Mouse (Mus musculus) bone marrow, adult 2 months (tissue): ENCODE data around the gene Tsc22d4. TPM values are rescaled to one million over a fixed set of nuclear protein-coding genes. Genes with fewer than 3 reads are reported as not detected.

Experiments
- H3K27ac ChIP-seq: fragments of 200-500 bp; 2 replicates; pipeline ENCODE4 v1.5.1; 2012; ENCODE audit warnings: low read depth, mild to moderate bottlenecking, control low read depth, inconsistent platforms, low read length; ENCODE audit not compliant: control insufficient read depth, poor library complexity, insufficient read depth
- H3K4me1 ChIP-seq: fragments of 200-500 bp; 2 replicates; pipeline ENCODE4 v1.6.1; 2011; ENCODE audit warnings: low read length; ENCODE audit not compliant: control insufficient read depth, insufficient read depth
- H3K4me3 ChIP-seq: fragments of 200-500 bp; replicated peaks from 2 replicates; pipeline ENCODE3; 2011; ENCODE audit warnings: mild to moderate bottlenecking, low read depth, low read length, control low read depth; ENCODE audit not compliant: control insufficient read depth
- CTCF ChIP-seq: fragments of 200-500 bp; IDR thresholded peaks from 2 replicates; pipeline ENCODE4 v1.5.1; 2011; ENCODE audit warnings: low read length, control low read depth; ENCODE audit not compliant: control insufficient read depth, insufficient read depth
- POLR2A ChIP-seq: fragments of 200-500 bp; IDR thresholded peaks from 2 replicates; pipeline ENCODE4 v1.6.1; 2011; ENCODE audit warnings: low read depth, mild to moderate bottlenecking, control low read depth, low read length, borderline replicate concordance; ENCODE audit not compliant: control insufficient read depth
- WGBS: fragments of 180-500 bp; shearing (Covaris S2); methylation state at CpG from one replicate; pipeline ENCODE4 v1.1.7; 2018; 5-methylcytosine and 5-hydroxymethylcytosine counted together
- polyA plus RNA-seq: library from polyadenylated mRNA; stranded (reverse); fragments of >200 nt; gene quantifications from 2 replicates; pipeline ENCODE4 v1.2.4, GENCODE M21; 2011; ENCODE audit warnings: low replicate concordance; ENCODE audit not compliant: missing spikeins, insufficient read depth, insufficient read length

Tsc22d4 gene
- polyA plus RNA-seq, 1 experiment: 144 TPM

DNA sequence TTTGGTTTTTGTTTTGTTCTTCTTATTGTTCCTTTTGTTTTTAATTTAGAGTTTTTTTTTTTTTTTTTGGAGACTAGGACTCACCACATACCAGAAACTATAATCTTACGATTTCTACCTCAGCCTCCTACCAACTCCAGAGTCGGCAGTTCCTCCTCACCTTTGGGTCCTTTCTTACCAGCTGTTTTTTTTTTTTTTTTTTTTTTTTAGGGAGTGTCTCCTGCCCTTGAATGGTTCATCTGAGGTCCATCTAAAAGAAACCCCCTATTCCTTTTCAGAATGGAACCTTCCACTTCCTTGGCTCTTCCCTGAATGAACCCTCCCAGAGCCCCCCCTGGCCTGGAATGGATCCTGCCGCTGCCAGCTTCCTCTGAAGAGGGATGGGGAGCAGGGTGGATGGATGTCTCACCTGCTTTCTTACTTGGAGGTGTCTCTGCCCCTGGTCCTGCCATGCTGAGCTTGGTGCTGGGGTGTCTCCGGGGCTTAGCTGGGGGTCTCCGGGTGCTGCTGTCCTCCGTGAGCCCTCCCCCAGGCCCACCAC, 8.1 kb upstream of the Tsc22d4 start:
- no peak overlapping the region for H3K4me3 ChIP-seq
- H3K27ac ChIP-seq: no peak overlapping the region
- TF ChIP-seq POLR2A: no peak
- TF ChIP-seq CTCF: no peak
- 80% methylated on average over 6 of the region's 6 CpGs for WGBS
- no peaks in the 10 kb centered on the region; the same call in 1 of the 2 replicates for H3K4me1 ChIP-seq

DNA sequence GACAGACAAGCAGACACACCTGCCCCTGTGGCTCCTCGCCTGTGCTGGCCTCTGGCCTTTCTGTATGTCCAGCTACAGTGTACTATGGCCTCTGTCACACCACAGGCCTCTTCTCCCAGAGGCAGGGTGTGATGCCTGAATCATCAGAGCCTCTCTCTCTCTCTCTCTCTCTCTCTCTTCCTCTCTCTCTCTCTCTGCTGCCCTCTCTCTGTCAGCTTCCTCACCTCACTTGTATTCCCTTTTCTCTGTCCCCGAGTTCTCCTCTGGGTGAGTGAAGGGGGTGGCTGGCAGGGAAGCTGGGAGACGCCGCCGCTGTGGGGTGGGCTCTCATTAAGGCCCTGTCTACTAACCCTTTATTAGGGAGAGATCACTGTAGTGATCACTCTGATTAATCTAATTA, 7.0 kb upstream of the Tsc22d4 start:
- 50% methylated on average over 5 of the region's 5 CpGs for WGBS
- Histone ChIP-seq H3K4me3 (no peak overlapping the region), H3K4me1 (no peaks in the 10 kb centered on the region; the same call in 1 of the 2 replicates), H3K27ac (no peak overlapping the region)
- TF ChIP-seq POLR2A (no peak), CTCF (no peak)

DNA sequence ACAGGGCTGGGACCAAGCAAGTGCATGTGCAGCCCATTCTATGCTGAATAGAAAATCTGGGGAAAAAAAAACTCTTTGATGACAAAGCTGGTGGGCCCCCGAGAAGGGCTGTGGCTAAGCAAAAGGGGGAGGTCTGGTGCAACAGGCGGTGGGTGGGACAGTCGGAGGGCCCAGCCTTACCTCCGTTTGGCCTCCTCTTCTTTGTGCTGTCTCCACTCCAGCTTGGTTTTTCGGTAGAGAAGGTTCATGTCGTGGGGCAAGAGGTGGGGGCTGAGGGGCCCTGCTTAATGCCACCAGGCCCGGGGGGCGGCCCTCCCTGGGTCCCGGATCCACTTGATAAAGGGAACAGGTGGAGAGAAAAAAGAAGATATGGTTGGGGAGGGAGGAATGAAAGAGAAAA, 6.1 kb upstream of the Tsc22d4 start:
- TF ChIP-seq CTCF: no peak
- TF ChIP-seq POLR2A: no peak
- no peak overlapping the region for H3K4me3 ChIP-seq
- no peaks in the 10 kb centered on the region; the same call in 1 of the 2 replicates for H3K4me1 ChIP-seq
- WGBS: 73% methylated on average over 9 of the region's 9 CpGs
- H3K27ac ChIP-seq: no peak overlapping the region

DNA sequence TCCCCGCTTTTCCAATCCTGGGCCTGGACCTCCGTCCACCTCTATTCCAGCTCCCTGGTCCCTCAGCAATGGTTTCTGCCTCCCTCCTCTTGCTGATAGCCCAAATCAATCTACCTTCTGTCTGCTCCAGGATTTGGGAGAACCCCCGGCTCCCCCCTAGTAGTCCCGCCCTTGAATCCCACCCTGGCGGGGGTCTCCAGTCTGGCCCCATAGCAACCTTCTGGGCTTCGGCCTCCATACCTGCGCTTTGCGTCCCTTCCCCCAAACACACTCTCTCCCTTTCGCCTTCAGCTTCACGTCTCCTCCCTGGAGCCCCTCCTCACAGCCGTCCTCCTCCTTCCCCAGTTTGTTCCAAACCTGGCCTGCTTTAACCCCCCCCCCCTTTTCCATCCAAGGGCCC, 5.0 kb upstream of the Tsc22d4 start:
- H3K4me3 ChIP-seq: peak overlapping the region; percentile 39
- no peak overlapping the region for H3K27ac ChIP-seq
- peaks cover 2% of the 10 kb centered on the region; the same call in 1 of the 2 replicates for H3K4me1 ChIP-seq
- 73% methylated on average over 11 of the region's 11 CpGs for WGBS
- TF ChIP-seq CTCF (no peak), POLR2A (no peak)

DNA sequence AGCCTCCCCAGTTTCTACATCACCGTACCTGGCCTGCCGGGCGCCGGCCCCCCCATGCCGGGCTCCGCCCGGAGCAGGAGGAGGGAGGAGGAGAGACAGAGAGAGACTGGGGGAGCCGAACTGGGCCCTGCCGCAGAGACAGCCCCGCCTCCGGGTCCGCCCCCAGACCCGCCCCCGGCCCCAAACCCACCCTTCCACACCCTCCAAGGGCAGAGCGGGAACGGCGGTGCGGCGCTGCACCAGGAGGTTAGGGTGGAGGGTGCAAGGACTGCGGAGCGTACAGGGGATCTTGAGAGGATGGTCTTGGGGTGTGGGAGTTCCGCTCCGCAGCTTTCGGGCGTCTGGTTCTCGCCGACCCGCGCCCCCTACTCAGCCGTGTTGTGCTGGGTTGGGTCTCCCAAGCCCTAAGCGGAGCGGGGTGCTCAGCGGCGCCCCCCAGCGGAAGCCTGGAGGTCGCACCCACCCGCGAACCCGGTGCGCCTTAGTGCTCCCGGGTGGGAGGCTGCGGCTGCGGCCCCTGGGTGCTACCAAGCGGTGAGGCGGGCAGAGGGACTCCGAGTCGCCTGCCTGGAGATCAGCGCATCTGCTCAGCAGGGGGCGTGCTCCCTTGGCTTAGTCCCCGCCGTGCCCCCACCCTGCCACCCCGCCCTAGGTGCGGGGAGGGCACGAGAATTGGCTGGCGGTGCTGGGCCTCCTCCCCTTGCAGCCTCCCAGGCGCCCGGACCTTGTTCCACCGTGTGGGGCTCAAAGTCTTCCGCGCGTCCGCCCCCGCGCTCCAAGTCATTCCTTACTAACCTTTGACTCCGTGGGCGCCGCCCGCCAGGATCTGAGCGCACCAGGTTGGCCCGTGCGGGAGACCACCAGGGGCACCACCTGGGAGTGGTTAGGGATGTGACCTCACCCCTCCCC, 4.3 kb upstream of the Tsc22d4 start, which contains the start of gene Nyap1:
TSS of gene Nyap1 (minus strand) at position 585 of the 909 bp plus-strand sequence.
- whole genome bisulfite sequencing: under 1% methylated on average over 70 of the region's 71 CpGs
- peaks cover 2% of the 10 kb centered on the region; the same call in 1 of the 2 replicates for H3K4me1 ChIP-seq
- peak within 1 kb of the TSS; percentile 52; the same call in 1 of the 2 replicates for H3K27ac ChIP-seq
- H3K4me3 ChIP-seq: peak within 1 kb of the TSS; percentile 74
- 0 out of 2 replicates have a peak, but pooled peaks have one; percentile 41 for TF ChIP-seq CTCF
- peak; percentile 41; the same call in 1 of the 2 replicates for TF ChIP-seq POLR2A

DNA sequence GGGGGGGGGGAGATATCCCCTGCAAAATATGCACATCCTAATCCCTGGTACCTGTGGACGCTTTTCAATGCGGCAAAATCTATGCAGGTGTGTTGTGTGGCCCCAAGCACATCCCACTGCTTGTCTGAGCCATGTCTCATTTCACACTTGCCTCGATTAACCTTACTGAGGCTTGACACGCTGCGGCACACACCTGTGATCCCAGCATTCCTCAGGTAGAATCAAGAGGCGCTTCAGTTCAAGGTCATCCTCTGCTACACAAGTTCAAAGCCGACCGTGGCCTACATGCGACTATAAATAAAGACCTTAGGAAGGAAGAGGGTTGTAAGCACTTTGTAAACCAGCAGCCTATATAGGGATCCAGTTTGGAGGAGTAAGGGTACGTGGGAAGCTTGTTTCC, 3.5 kb upstream of the Tsc22d4 start:
- Histone ChIP-seq H3K4me3 (no peak overlapping the region), H3K27ac (no peak overlapping the region), H3K4me1 (peaks cover 2% of the 10 kb centered on the region; the same call in 1 of the 2 replicates)
- TF ChIP-seq CTCF: no peak
- no peak for TF ChIP-seq POLR2A
- 64% methylated on average over 10 of the region's 10 CpGs for WGBS

DNA sequence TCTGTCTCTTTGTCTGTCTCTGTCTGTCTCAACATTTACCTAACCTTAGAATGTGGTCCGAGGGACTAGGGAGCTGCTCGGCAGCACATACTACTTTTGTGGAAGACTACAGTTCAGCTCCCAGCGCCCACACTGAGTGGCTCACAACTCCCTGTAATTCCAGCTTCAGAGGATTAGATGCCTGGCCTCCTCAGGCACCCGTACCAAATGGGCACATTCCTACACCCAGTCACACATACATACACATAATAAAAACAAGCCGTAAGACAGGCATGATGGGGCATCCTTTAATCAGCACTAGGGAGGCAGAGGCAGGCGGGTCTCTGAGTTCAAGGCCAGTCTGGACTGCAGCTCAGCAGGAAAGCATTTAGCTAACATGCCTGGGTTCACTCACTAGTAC, 2.7 kb upstream of the Tsc22d4 start:
- Histone ChIP-seq H3K4me3 (no peak overlapping the region), H3K4me1 (peaks cover 2% of the 10 kb centered on the region; the same call in 1 of the 2 replicates), H3K27ac (no peak overlapping the region)
- no peak for TF ChIP-seq CTCF
- TF ChIP-seq POLR2A: no peak
- 92% methylated on average over 6 of the region's 6 CpGs for WGBS

DNA sequence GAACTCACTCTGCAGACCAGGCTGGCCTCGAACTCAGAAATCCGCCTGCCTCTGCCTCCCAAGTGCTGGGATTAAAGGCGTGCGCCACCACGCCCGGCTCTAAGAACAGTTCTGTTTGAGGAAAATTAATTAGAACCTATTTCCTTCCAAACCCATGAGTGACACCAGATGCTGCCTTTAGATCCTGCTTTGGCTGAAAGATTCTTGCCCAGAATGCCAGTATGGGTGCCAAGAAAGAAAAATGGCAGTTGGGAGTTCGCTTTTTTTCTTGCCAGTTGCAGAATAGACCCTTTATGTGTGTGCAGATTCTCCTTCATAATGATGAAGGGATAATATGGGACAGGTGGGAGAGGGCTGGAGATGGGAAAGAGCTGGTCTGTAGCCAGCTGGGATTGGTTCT, 1.3 kb upstream of the Tsc22d4 start:
- Histone ChIP-seq H3K27ac (no peak overlapping the region), H3K4me1 (peaks cover 2% of the 10 kb centered on the region; the same call in 1 of the 2 replicates), H3K4me3 (no peak overlapping the region)
- no peak for TF ChIP-seq POLR2A
- TF ChIP-seq CTCF: no peak
- 79% methylated on average over 7 of the region's 7 CpGs for WGBS
